Mouse (Mus musculus): ENCODE data around the gene Pacsin2. TPM values are rescaled to one million over a fixed set of nuclear protein-coding genes. Genes with fewer than 3 reads are reported as not detected.
A peak's percentile ranks its signal among the peaks of the same experiment; 100 is the strongest.
"Not testable (repeated sequence)": the region's sequence is repeated elsewhere in the genome, so short reads cannot be mapped to it uniquely, and the experiment has no call there.

The Pacsin2 gene
- polyA plus RNA-seq, 1 experiment from 2014 or later: 11.0 TPM

- no peak for DNase-seq (ENCODE audit: low spot score)
- Histone ChIP-seq H3K4me2 (ENCODE audit: low read length) (no peak overlapping the region), H3K27me3 (replicated peaks; ENCODE audit: control insufficient read depth, insufficient read depth, low read length) (no peaks in the 10 kb centered on the region), H3K9ac (ENCODE audit: low read length) (no peak overlapping the region), H3K9me3 (replicated peaks; ENCODE audit: control insufficient read depth, low read length) (no peaks in the 10 kb centered on the region), H3K27ac (ENCODE audit: low read depth, low read length) (no peak overlapping the region), H3K4me1 (ENCODE audit: control insufficient read depth, insufficient read depth, low read length) (no peaks in the 10 kb centered on the region), H3K4me3 (ENCODE audit: low read depth, low read length) (no peak overlapping the region), H3K36me3 (ENCODE audit: control insufficient read depth, insufficient read depth, low read length) (no peaks in the 10 kb centered on the region)
- ATAC-seq: no peak
- WGBS: 83% methylated on average over 8 of the region's 8 CpGs
Observed at GRCm38 (mm10) chr15:83470443-83470842, 6.0 kb upstream of the Pacsin2 start.

DNA sequence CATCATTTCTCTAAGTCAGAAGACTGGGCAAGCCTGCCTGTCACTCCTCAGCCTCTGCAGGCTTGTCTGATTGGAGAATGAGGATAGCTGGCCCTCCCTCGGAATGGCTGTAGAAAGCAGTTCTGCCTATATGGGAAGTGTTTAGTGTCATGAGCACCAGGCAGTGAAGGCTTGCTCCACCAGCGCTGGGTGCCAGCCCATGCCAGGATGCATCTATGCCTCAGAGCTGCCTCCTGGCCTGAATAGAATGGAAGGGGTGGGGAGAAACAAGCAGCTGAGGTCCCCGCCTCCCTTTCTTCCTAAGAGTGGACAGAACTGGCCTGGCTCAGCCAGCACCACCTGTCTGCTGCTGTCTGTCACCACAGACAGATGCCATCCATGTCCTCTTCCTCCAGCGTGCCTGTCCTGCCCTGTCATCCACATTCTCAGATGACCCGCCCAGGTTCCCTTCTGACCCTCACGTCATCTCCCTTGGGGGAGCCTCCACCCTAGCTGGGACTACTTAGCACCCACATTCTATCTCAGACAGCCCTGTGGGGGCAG, 4.9 kb upstream of the Pacsin2 start:
- H3K36me3 ChIP-seq (ENCODE audit: control insufficient read depth, insufficient read depth, low read length): no peaks in the 10 kb centered on the region
- no peaks in the 10 kb centered on the region for H3K27me3 ChIP-seq (replicated peaks; ENCODE audit: control insufficient read depth, insufficient read depth, low read length)
- WGBS: 64% methylated on average over 6 of the region's 6 CpGs
- H3K4me1 ChIP-seq (ENCODE audit: control insufficient read depth, insufficient read depth, low read length): no peaks in the 10 kb centered on the region
- no peak overlapping the region for H3K4me2 ChIP-seq (ENCODE audit: low read length)
- DNase-seq (ENCODE audit: low spot score): no peak
- H3K9ac ChIP-seq (ENCODE audit: low read length): no peak overlapping the region
- no peak overlapping the region for H3K27ac ChIP-seq (ENCODE audit: low read depth, low read length)
- H3K4me3 ChIP-seq (ENCODE audit: low read depth, low read length): no peak overlapping the region
- no peaks in the 10 kb centered on the region for H3K9me3 ChIP-seq (replicated peaks; ENCODE audit: control insufficient read depth, low read length)
- no peak for ATAC-seq

GRCm38 (mm10) chr15:83467232-83467966, 3.0 kb upstream of the Pacsin2 start:
- Histone ChIP-seq H3K4me3 (ENCODE audit: low read depth, low read length) (no peak overlapping the region), H3K27me3 (replicated peaks; ENCODE audit: control insufficient read depth, insufficient read depth, low read length) (no peaks in the 10 kb centered on the region), H3K4me2 (ENCODE audit: low read length) (no peak overlapping the region), H3K9me3 (replicated peaks; ENCODE audit: control insufficient read depth, low read length) (no peaks in the 10 kb centered on the region), H3K36me3 (ENCODE audit: control insufficient read depth, insufficient read depth, low read length) (no peaks in the 10 kb centered on the region), H3K9ac (ENCODE audit: low read length) (no peak overlapping the region), H3K4me1 (ENCODE audit: control insufficient read depth, insufficient read depth, low read length) (peaks cover 9% of the 10 kb centered on the region; the same call in 1 of the 2 replicates), H3K27ac (ENCODE audit: low read depth, low read length) (no peak overlapping the region)
- ATAC-seq: no peak
- no peak for DNase-seq (ENCODE audit: low spot score)
- WGBS: 86% methylated on average over 9 of the region's 9 CpGs

- DNase-seq (ENCODE audit: low spot score) (no peak), ATAC-seq (no peak)
- Histone ChIP-seq H3K4me3 (ENCODE audit: low read depth, low read length) (no peak overlapping the region), H3K4me1 (ENCODE audit: control insufficient read depth, insufficient read depth, low read length) (peaks cover 9% of the 10 kb centered on the region; the same call in 1 of the 2 replicates), H3K36me3 (ENCODE audit: control insufficient read depth, insufficient read depth, low read length) (no peaks in the 10 kb centered on the region), H3K9me3 (replicated peaks; ENCODE audit: control insufficient read depth, low read length) (no peaks in the 10 kb centered on the region), H3K27ac (ENCODE audit: low read depth, low read length) (no peak overlapping the region), H3K4me2 (ENCODE audit: low read length) (no peak overlapping the region), H3K27me3 (replicated peaks; ENCODE audit: control insufficient read depth, insufficient read depth, low read length) (no peaks in the 10 kb centered on the region), H3K9ac (ENCODE audit: low read length) (no peak overlapping the region)
- WGBS: 82% methylated on average over 4 of the region's 4 CpGs
Observed at GRCm38 (mm10) chr15:83466331-83466730, 1.9 kb upstream of the Pacsin2 start.

DNA sequence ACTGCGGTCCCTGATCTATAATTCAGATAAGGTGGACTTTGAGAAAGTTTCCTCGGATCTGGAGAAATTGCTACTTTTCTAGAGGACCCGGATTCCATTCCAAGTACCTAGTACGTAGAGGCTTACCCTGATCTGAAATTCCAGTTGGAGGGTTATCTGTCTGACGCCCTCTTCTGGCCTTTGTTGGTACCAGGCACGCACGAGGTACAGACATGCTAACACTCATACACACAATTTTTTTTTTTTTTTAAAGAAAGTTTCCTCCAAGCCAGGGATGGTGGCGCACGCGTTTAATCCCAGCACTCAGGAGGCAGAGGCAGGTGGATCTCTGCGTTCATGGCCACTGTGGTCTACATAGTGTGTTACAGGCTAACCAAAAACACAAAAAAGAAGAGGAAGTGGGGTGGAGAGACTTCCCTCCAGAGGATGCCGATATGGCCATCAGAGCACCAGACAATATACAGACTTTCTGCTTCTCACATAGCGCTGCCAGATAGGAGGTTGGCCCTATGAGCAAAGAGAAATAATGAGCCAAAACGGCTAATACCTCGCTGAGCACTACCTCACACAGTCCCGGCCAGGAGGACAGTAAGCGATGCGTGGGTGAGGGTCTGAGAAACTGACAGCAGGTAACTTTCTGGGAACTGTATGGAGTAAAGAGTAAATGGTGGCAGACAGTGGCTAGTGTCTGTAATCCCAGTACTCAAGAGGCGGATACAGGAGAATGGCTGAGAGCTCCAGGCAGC, 672 bp upstream of the Pacsin2 start:
- Histone ChIP-seq H3K36me3 (ENCODE audit: control insufficient read depth, insufficient read depth, low read length) (no peaks in the 10 kb centered on the region), H3K27me3 (replicated peaks; ENCODE audit: control insufficient read depth, insufficient read depth, low read length) (no peaks in the 10 kb centered on the region), H3K27ac (ENCODE audit: low read depth, low read length) (no peak overlapping the region), H3K4me1 (ENCODE audit: control insufficient read depth, insufficient read depth, low read length) (peaks cover 9% of the 10 kb centered on the region; the same call in 1 of the 2 replicates), H3K9me3 (replicated peaks; ENCODE audit: control insufficient read depth, low read length) (no peaks in the 10 kb centered on the region), H3K9ac (ENCODE audit: low read length) (no peak overlapping the region), H3K4me3 (ENCODE audit: low read depth, low read length) (peak overlapping the region; percentile 66), H3K4me2 (ENCODE audit: low read length) (peak overlapping the region; percentile 90)
- 78% methylated on average over 19 of the region's 19 CpGs for WGBS
- DNase-seq (ENCODE audit: low spot score) (no peak), ATAC-seq (peak; percentile 40)

- peak overlapping the region; percentile 90 for H3K4me2 ChIP-seq (ENCODE audit: low read length)
- no peak overlapping the region for H3K27ac ChIP-seq (ENCODE audit: low read depth, low read length)
- peak overlapping the region; percentile 77 for H3K9ac ChIP-seq (ENCODE audit: low read length)
- DNase-seq (ENCODE audit: low spot score) (peak; percentile 19), ATAC-seq (no peak)
- WGBS: 9% methylated on average over 17 of the region's 17 CpGs
- peaks cover 9% of the 10 kb centered on the region; the same call in 1 of the 2 replicates for H3K4me1 ChIP-seq (ENCODE audit: control insufficient read depth, insufficient read depth, low read length)
- no peaks in the 10 kb centered on the region for H3K27me3 ChIP-seq (replicated peaks; ENCODE audit: control insufficient read depth, insufficient read depth, low read length)
- no peaks in the 10 kb centered on the region for H3K36me3 ChIP-seq (ENCODE audit: control insufficient read depth, insufficient read depth, low read length)
- H3K4me3 ChIP-seq (ENCODE audit: low read depth, low read length): peak overlapping the region; percentile 66
- H3K9me3 ChIP-seq (replicated peaks; ENCODE audit: control insufficient read depth, low read length): no peaks in the 10 kb centered on the region
Observed at GRCm38 (mm10) chr15:83463369-83464082, 880 bp downstream of the Pacsin2 start.

DNA sequence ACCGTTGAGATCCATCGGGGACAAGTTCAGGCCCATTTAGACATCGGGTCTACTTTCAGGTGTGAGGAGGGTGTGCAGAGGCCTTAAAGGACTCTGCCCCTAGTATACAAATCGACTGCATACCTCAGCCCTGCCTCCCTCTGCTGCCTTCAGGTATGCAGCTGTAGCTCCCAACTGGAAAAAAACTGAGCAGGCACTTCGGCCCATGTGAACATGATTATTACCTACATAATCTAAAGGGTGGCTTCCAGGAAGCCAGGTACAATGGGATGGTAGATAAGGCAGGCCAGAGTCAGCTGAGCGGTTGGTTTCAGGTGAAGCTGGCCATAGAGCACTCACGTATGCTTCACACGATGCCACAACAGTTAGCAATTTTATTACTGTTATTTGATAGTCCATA, 2.1 kb downstream of the Pacsin2 start:
- H3K4me3 ChIP-seq (ENCODE audit: low read depth, low read length); H3K4me2 ChIP-seq (ENCODE audit: low read length); H3K27ac ChIP-seq (ENCODE audit: low read depth, low read length); ATAC-seq; H3K9me3 ChIP-seq (replicated peaks; ENCODE audit: control insufficient read depth, low read length); H3K9ac ChIP-seq (ENCODE audit: low read length); H3K4me1 ChIP-seq (ENCODE audit: control insufficient read depth, insufficient read depth, low read length); DNase-seq (ENCODE audit: low spot score); H3K36me3 ChIP-seq (ENCODE audit: control insufficient read depth, insufficient read depth, low read length); H3K27me3 ChIP-seq (replicated peaks; ENCODE audit: control insufficient read depth, insufficient read depth, low read length): not testable (repeated sequence)
- 94% methylated on average over 8 of the region's 8 CpGs for WGBS

- H3K4me2 ChIP-seq (ENCODE audit: low read length): no peak overlapping the region
- peaks cover 9% of the 10 kb centered on the region; the same call in 1 of the 2 replicates for H3K4me1 ChIP-seq (ENCODE audit: control insufficient read depth, insufficient read depth, low read length)
- ATAC-seq (no peak), DNase-seq (ENCODE audit: low spot score) (no peak)
- H3K4me3 ChIP-seq (ENCODE audit: low read depth, low read length): no peak overlapping the region
- H3K27me3 ChIP-seq (replicated peaks; ENCODE audit: control insufficient read depth, insufficient read depth, low read length): no peaks in the 10 kb centered on the region
- no peak overlapping the region for H3K27ac ChIP-seq (ENCODE audit: low read depth, low read length)
- H3K36me3 ChIP-seq (ENCODE audit: control insufficient read depth, insufficient read depth, low read length): no peaks in the 10 kb centered on the region
- H3K9ac ChIP-seq (ENCODE audit: low read length): no peak overlapping the region
- H3K9me3 ChIP-seq (replicated peaks; ENCODE audit: control insufficient read depth, low read length): no peaks in the 10 kb centered on the region
- WGBS: 92% methylated on average over 3 of the region's 3 CpGs
Observed at GRCm38 (mm10) chr15:83460891-83461290, 3.5 kb downstream of the Pacsin2 start.
